Mouse (Mus musculus) CH12.LX (cell line): ENCODE results near the gene Gpx4. TPM values are rescaled to one million over a fixed set of nuclear protein-coding genes. Genes with fewer than 3 reads are reported as not detected.

Experiments used
- DNase-seq: peaks from one replicate; pipeline ENCODE4 v3.0.0-alpha.2; 2013; ENCODE audit errors: extremely low read depth
- H3K27ac ChIP-seq: 2 replicates; pipeline ENCODE4 v1.5.1; 2012; ENCODE audit warnings: low read depth, mild to moderate bottlenecking, control low read depth, moderate library complexity; ENCODE audit not compliant: insufficient read depth
- H3K27me3 ChIP-seq: replicated peaks from 2 replicates; pipeline ENCODE3; 2012; ENCODE audit warnings: inconsistent platforms
- H3K36me3 ChIP-seq, 2 experiments: replicated peaks in 1 of 2; 2 replicates each; pipeline versions ENCODE3 to v1.6.1; 2012; ENCODE audit warnings: inconsistent platforms in 1 of 2, low read length in 1 of 2, mild to moderate bottlenecking in 1 of 2, mixed read lengths in 1 of 2, moderate library complexity in 1 of 2; ENCODE audit not compliant: control insufficient read depth in 1 of 2, insufficient read depth in 1 of 2
- H3K4me1 ChIP-seq, 2 experiments: 2 replicates each; pipeline ENCODE4 v1.6.1; 2012; ENCODE audit warnings: inconsistent platforms in 1 of 2, moderate library complexity in 1 of 2; ENCODE audit not compliant: insufficient read depth in 2 of 2, control insufficient read depth in 1 of 2
- H3K4me2 ChIP-seq: 2 replicates; pipeline ENCODE4 v1.6.1; 2012; ENCODE audit warnings: low read depth, mild to moderate bottlenecking, control low read depth; ENCODE audit not compliant: poor library complexity, insufficient read depth, severe bottlenecking
- H3K4me3 ChIP-seq, 3 experiments: fragments of 150-350 bp in 1 of 3; sonication (generic) in 1 of 3; replicated peaks in 1 of 3; 2 replicates each; pipeline versions ENCODE3 to v1.5.1; 2011 to 2012; ENCODE audit warnings: low read depth in 2 of 3, low read length in 2 of 3, mild to moderate bottlenecking in 2 of 3, moderate library complexity in 2 of 3, control low read depth in 1 of 3, improper control_type of control experiment in 1 of 3, inconsistent platforms in 1 of 3, mixed read lengths in 1 of 3; ENCODE audit not compliant: poor library complexity in 1 of 3
- H3K79me2 ChIP-seq: replicated peaks from 2 replicates; pipeline ENCODE4 v1.6.1; 2012; ENCODE audit warnings: mild to moderate bottlenecking, moderate library complexity; ENCODE audit not compliant: control insufficient read depth, poor library complexity, insufficient read depth, severe bottlenecking; ENCODE audit errors: extremely low read depth
- H3K9ac ChIP-seq: 2 replicates; pipeline ENCODE4 v1.6.1; 2012; ENCODE audit warnings: low read depth, mild to moderate bottlenecking, control low read depth, moderate library complexity; ENCODE audit not compliant: insufficient read depth
- H3K9me3 ChIP-seq: replicated peaks from 2 replicates; pipeline ENCODE3; 2012; ENCODE audit warnings: low read length, inconsistent platforms, mixed read lengths
- BHLHE40 ChIP-seq: IDR thresholded peaks from 2 replicates; pipeline ENCODE4 v1.6.1; 2011; ENCODE audit warnings: mild to moderate bottlenecking, low read depth, low read length, improper control_type of control experiment
- CHD1 ChIP-seq: IDR thresholded peaks from 2 replicates; pipeline ENCODE4 v1.6.1; 2012; ENCODE audit warnings: low read depth, low read length, improper control_type of control experiment, inconsistent platforms
- CHD2 ChIP-seq: IDR thresholded peaks from 2 replicates; pipeline ENCODE4 v1.6.1; 2011; ENCODE audit warnings: low read length, improper control_type of control experiment
- CTCF ChIP-seq, 2 experiments: IDR thresholded peaks in 1 of 2; conservative IDR thresholded peaks in 1 of 2; 2 replicates each; pipeline ENCODE4 v1.5.1; 2011 to 2012; ENCODE audit warnings: low read depth in 2 of 2, low read length in 2 of 2, improper control_type of control experiment in 1 of 2, inconsistent platforms in 1 of 2, mild to moderate bottlenecking in 1 of 2, moderate library complexity in 1 of 2
- ELF1 ChIP-seq: IDR thresholded peaks from 2 replicates; pipeline ENCODE4 v1.6.1; 2014; ENCODE audit warnings: low read depth, mild to moderate bottlenecking, inconsistent platforms, low read length, improper control_type of control experiment
- JUN ChIP-seq: IDR thresholded peaks from 2 replicates; pipeline ENCODE4 v1.6.1; 2011; ENCODE audit warnings: low read depth, mild to moderate bottlenecking, low read length, improper control_type of control experiment, moderate library complexity; ENCODE audit not compliant: insufficient read depth
- MAFK ChIP-seq: IDR thresholded peaks from 2 replicates; pipeline ENCODE4 v1.6.1; 2011; ENCODE audit warnings: low read length, improper control_type of control experiment; ENCODE audit not compliant: insufficient replicate concordance
- MAX ChIP-seq: IDR thresholded peaks from 2 replicates; pipeline ENCODE4 v1.6.1; 2011; ENCODE audit warnings: low read length, improper control_type of control experiment
- MAZ ChIP-seq: IDR thresholded peaks from 2 replicates; pipeline ENCODE4 v1.6.1; 2012; ENCODE audit warnings: low read depth, mild to moderate bottlenecking, inconsistent platforms, low read length, improper control_type of control experiment, moderate library complexity
- MEF2A ChIP-seq: IDR thresholded peaks from 2 replicates; pipeline ENCODE4 v1.6.1; 2014; ENCODE audit warnings: low read depth, mild to moderate bottlenecking, inconsistent platforms, low read length, improper control_type of control experiment, borderline replicate concordance
- MXI1 ChIP-seq: IDR thresholded peaks from 2 replicates; pipeline ENCODE4 v1.6.1; 2011; ENCODE audit warnings: mild to moderate bottlenecking, low read depth, low read length, improper control_type of control experiment
- MYC ChIP-seq: IDR thresholded peaks from 2 replicates; pipeline ENCODE4 v1.6.1; 2011; ENCODE audit warnings: low read depth, mild to moderate bottlenecking, improper control_type of control experiment, low read length
- NELFE ChIP-seq: IDR thresholded peaks from 2 replicates; pipeline ENCODE4 v1.6.1; 2011; ENCODE audit warnings: low read depth, low read length, improper control_type of control experiment
- PAX5 ChIP-seq: IDR thresholded peaks from 2 replicates; pipeline ENCODE4 v1.6.1; 2012; ENCODE audit warnings: low read length, inconsistent platforms, mixed read lengths
- POLR2A ChIP-seq: IDR thresholded peaks from 2 replicates; pipeline ENCODE4 v1.6.1; 2011; ENCODE audit warnings: low read depth, mild to moderate bottlenecking, improper control_type of control experiment, low read length
- POLR2AphosphoS2 ChIP-seq: IDR thresholded peaks from 2 replicates; pipeline ENCODE4 v1.6.1; 2011; ENCODE audit warnings: low read depth, low read length, improper control_type of control experiment
- RAD21 ChIP-seq: IDR thresholded peaks from 2 replicates; pipeline ENCODE4 v1.6.1; 2011; ENCODE audit warnings: low read depth, mild to moderate bottlenecking, low read length, improper control_type of control experiment, moderate library complexity
- SIN3A ChIP-seq: IDR thresholded peaks from 2 replicates; pipeline ENCODE4 v1.6.1; 2012; ENCODE audit warnings: low read length, improper control_type of control experiment, inconsistent platforms
- TBP ChIP-seq: conservative IDR thresholded peaks from 2 replicates; pipeline ENCODE4 v1.6.1; 2011; ENCODE audit warnings: low read depth, low read length, improper control_type of control experiment
- TCF12 ChIP-seq: IDR thresholded peaks from 2 replicates; pipeline ENCODE4 v1.6.1; 2014; ENCODE audit warnings: low read depth, mild to moderate bottlenecking, inconsistent platforms, low read length, improper control_type of control experiment
- UBTF ChIP-seq: IDR thresholded peaks from 2 replicates; pipeline ENCODE4 v1.6.1; 2012; ENCODE audit warnings: low read depth, mild to moderate bottlenecking, inconsistent platforms, low read length, improper control_type of control experiment, moderate library complexity
- USF2 ChIP-seq: conservative IDR thresholded peaks from 2 replicates; pipeline ENCODE4 v1.6.1; 2011; ENCODE audit warnings: low read depth, low read length, improper control_type of control experiment
- ZMIZ1 ChIP-seq: IDR thresholded peaks from 2 replicates; pipeline ENCODE4 v1.6.1; 2012; ENCODE audit warnings: low read depth, mild to moderate bottlenecking, inconsistent platforms, low read length, improper control_type of control experiment
- ZNF384 ChIP-seq: IDR thresholded peaks from 2 replicates; pipeline ENCODE4 v1.6.1; 2012; ENCODE audit warnings: low read depth, low read length, improper control_type of control experiment, inconsistent platforms
- dilution Hi-C: fragments of 300-500 bp; cut with MboI; formaldehyde crosslinking; loops from 2 replicates; pipeline ENCODE4 v1.14.3; 2020; ENCODE audit warnings: low sequenced_read_pairs; ENCODE audit not compliant: extremely low pct_unique_long_range_greater_than_20kb, extremely low pct_ligation_motif_present
- in situ Hi-C: fragments of 300-500 bp; cut with MboI; formaldehyde crosslinking; loops from 3 replicates; pipeline ENCODE4 v1.14.3; 2019; ENCODE audit warnings: low sequenced_read_pairs, low pct_ligation_motif_present, low pct_unique_long_range_greater_than_20kb, mixed read lengths
- polyA plus RNA-seq: library from polyadenylated mRNA; unstranded; fragments of >175 nt; gene quantifications from 2 replicates; pipeline ENCODE4 v1.2.1, GENCODE M21; 2012; ENCODE audit warnings: low read depth; ENCODE audit not compliant: insufficient read length
- total RNA-seq, 2 experiments: library from RNA; depleted of rRNA; stranded (reverse); fragments of 300-350 nt in 1 of 2; fragments of >200 nt in 1 of 2; gene quantifications; 2 replicates each; pipeline ENCODE4 v1.2.3; 2012 to 2014

The Gpx4 gene
- total and polyA plus RNA-seq, 3 experiments = 332 to 459 (median 386) TPM

- DNase-seq = no peak
- Histone ChIP-seq H3K9me3 (no peaks in the 10 kb centered on the region), H3K4me3 (no peak overlapping the region), H3K4me2 (no peak overlapping the region), H3K79me2 (peaks cover 42% of the 10 kb centered on the region), H3K9ac (no peak overlapping the region), H3K4me1 (peaks cover 19 to 56% of the 10 kb centered on the region in 2 experiments), H3K27ac (no peak overlapping the region), H3K36me3 (peaks cover 9 to 72% of the 10 kb centered on the region in 2 experiments), H3K27me3 (no peaks in the 10 kb centered on the region)
- no peak for TF ChIP-seq ZNF384
- no peak for TF ChIP-seq CHD2
- no peak for TF ChIP-seq BHLHE40
- TF ChIP-seq PAX5 = no peak
- TF ChIP-seq MAZ = no peak
- TF ChIP-seq CTCF (conservative IDR thresholded peaks at IDR 0.05 in 1 of 2, IDR thresholded peaks at IDR 0.05 in 1 of 2; ENCODE audit: low read depth in 2 of 2, low read length in 2 of 2) = no peak
- no peak for TF ChIP-seq MEF2A
- no peak for TF ChIP-seq MXI1
- no peak for TF ChIP-seq ELF1
- no peak for TF ChIP-seq TBP
- no peak for TF ChIP-seq ZMIZ1
- no peak for TF ChIP-seq POLR2A
- dilution Hi-C loops = no loop called here
- in situ Hi-C loops = no loop called here
Observed at GRCm38 (mm10) chr10:80097275-80097674, 50.3 kb downstream of the Gpx4 start.

DNA sequence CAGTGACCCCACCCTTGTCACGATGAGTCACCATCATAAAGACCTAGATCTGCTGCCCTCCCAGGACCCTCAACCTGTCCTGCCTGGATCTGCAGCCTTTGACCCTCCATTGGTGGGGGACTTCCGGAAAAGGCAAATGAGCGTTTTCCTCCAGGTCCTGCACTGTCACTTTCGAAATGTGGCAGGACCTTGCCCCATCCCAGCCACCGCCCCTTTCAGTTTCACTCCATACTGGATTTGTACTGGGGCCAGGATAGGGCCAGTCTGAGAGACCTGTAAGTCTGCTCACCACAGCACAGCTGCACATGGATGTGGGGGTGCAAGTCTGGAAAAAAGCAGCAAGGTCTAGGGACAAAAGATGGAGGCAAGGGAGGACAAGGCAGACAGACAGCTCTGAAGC lies 51.7 kb downstream of the Gpx4 start:
- dilution Hi-C loops = no loop called here
- H3K4me1 ChIP-seq = peaks cover 19 to 66% of the 10 kb centered on the region in 2 experiments
- no peak overlapping the region for H3K4me2 ChIP-seq
- H3K27me3 ChIP-seq = no peaks in the 10 kb centered on the region
- no peak for DNase-seq
- H3K9me3 ChIP-seq = no peaks in the 10 kb centered on the region
- TF ChIP-seq ELF1 (no peak), BHLHE40 (no peak), TCF12 (no peak), UBTF (no peak), JUN (no peak), USF2 (no peak), ZNF384 (no peak), MYC (no peak), MAX (no peak), RAD21 (no peak), SIN3A (no peak), NELFE (no peak), MAFK (no peak), CHD2 (no peak), CHD1 (no peak), ZMIZ1 (no peak), POLR2AphosphoS2 (no peak), POLR2A (no peak)
- peaks cover 7 to 59% of the 10 kb centered on the region in 2 experiments for H3K36me3 ChIP-seq
- in situ Hi-C loops = no loop called here
- no peak overlapping the region for H3K27ac ChIP-seq
- H3K79me2 ChIP-seq = peaks cover 42% of the 10 kb centered on the region
- no peak overlapping the region for H3K4me3 ChIP-seq
- no peak overlapping the region for H3K9ac ChIP-seq
